Mouse (Mus musculus): ENCODE data around the gene Spata2l.
"Not testable (repeated sequence)": the region's sequence is repeated elsewhere in the genome, so short reads cannot be mapped to it uniquely, and the experiment has no call there.

Spata2l gene

GRCm38 (mm10) chr8:123235520-123236497 lies at the start of gene Spata2l:
Spata2l (minus strand) TSS chr8:123236233.
- DNase-seq (ENCODE audit: low spot score) = peak; percentile 89

- no peak for DNase-seq (ENCODE audit: low spot score)
Measured at GRCm38 (mm10) chr8:123284493-123284892, 48.5 kb upstream of the Spata2l start.

DNA sequence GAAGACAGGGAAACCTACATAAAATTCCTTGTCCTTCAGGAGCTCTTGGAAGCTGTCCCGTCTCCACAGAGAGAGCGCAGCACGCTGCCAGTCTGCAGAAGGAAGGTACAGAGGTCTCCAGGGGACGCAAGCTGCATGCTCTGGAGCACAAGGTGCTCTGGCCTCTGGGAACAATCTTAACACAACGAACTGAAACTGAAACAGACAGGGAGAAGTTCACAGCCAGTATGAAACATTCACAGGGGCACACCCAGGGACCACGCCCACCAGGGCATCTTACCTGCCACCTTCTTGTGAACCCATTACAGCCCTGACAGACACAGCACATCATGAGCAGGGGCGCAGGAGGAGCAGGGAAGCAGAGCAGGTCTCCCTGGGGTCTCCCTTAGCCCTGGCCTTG lies 48.0 kb upstream of the Spata2l start:
- no peak for DNase-seq (ENCODE audit: low spot score)

DNA sequence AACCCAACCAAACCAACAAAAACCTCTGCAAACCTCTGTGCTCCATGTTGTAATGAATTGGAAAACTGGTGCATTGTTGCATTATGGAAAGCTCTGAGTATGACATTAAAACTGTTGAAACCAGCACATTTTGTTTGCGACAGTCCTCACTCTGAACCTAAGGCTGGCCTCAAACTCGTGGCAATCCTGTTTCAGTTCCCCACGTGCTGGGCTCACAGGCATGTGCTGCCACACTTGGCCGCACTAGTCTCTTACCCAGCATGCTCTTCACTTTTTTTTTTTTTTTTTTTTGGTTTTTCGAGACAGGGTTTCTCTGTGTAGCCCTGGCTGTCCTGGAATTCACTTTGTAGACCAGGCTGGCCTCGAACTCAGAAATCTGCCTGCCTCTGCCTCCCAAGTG lies 47.0 kb upstream of the Spata2l start:
- not testable (repeated sequence) for DNase-seq (ENCODE audit: low spot score)

DNA sequence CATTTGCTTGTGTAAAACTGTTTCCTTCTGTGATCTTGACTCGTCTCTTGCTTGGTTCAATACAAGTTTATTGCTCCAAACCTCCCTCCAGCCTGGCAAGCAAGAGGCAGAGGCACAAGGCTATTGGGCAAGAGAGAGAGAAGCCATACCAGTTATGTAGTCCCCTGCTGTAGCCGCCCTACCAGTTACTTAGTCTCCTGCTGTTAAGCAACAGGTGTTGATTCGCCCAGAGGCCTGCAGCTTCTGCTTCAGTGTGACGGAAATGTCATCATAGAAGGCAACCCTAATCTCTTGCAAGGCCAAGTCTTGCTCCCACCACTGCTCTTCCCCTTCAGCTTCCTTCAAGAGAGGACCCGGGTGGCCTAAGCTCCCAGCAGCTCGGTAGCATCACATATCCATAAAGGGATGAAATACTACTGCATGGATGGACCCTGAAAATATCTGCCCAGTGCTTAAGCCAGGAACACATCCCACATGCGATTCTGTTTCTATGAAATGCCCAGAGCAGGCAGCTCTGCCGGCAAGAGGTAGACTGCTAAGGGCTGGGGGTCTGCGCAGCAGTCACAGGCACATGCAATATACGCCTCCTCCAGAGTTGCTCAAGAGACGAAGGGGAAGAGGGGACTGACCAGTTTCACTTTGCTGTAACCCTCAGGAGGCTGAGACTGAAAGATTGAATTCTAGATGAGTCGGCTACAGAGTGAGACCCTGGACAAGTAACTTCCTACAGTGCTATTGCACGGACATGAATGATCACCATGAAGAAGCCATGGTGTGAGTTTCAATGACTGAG lies 44.5 kb upstream of the Spata2l start:
- no peak for DNase-seq (ENCODE audit: low spot score)

DNA sequence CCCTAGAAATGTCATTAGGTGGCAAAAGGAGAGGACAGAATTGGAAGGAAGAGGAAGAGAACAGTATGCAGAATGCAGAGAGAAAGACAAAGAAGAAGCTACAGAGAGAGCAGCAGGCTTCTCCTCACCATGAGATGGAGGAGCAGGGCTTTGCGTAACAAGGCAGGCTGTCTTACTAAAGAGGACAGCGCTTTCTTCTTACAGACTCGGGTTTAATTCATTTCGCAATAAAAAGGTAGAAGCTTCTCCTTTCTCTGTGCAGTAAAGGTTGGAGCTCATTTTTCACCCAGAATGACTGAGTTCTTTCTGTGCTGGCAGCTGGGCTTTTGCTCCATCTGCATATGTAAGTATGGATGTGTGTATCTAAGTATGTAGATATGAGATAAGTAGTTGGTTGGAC lies 43.8 kb upstream of the Spata2l start:
- DNase-seq (ENCODE audit: low spot score) = no peak

DNA sequence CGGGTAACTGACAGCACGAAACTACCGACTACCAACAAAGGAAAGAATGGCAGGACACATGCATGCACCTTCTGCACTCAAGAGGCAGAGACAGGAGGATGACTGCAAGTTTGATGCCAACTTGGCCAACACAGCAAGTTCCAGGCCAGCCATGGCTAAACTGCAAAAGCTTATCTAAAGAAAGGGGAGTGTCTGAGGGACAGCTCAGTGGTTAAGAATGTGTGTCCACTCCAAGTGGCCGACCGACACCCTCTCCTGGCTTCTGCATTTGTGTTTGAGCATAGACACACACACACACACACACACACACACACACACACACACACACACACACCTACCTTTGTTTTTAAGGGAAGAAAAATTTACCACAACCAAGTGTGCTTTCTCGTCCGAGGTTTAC lies 42.4 kb upstream of the Spata2l start:
- DNase-seq (ENCODE audit: low spot score) = no peak

GRCm38 (mm10) chr8:123275096-123275495 lies 39.1 kb upstream of the Spata2l start:
- no peak for DNase-seq (ENCODE audit: low spot score)

DNA sequence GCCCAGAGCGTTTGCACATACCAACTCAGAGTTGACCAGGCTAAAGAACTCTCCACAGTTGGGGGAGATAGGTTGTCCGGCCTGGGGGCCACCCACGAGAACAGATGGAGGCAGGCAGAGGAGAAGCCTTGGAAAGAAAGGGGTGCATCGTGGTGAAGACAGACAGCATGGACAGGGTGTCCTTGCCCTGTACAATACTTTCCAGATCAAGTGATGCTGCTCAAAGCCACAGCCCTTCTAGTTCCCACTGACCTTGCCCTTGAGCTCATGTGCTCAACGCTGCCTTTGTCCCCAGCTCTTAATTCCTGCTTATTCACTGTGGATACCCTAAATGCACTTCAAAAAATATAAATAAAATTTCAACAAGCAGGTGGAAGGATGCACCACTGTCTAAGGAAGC lies 38.4 kb upstream of the Spata2l start:
- DNase-seq (ENCODE audit: low spot score) = no peak

- DNase-seq (ENCODE audit: low spot score) = no peak
Measured at GRCm38 (mm10) chr8:123271901-123272300, 35.9 kb upstream of the Spata2l start.

DNA sequence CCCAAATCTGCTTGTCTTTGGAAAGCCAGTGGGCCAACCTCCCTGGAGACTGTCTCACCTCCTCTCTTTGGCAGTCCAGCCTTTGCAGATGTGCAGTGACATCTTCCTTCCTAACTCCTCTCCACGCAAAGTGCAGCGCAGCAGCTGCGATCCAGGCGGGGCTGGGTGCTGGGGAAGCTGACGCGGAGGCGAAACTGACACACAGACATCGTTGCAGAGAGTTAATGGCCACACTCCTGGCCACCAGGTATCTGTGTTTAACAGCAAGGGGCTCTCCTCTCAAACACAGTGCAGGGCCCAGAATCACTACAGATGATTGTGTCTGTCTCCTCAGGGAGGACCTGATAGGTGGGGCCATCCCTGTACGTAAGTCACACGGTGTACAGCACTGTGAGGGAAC lies 35.1 kb upstream of the Spata2l start:
- no peak for DNase-seq (ENCODE audit: low spot score)

- DNase-seq (ENCODE audit: low spot score) = peak; percentile 48
Measured at GRCm38 (mm10) chr8:123267926-123268656, 32.1 kb upstream of the Spata2l start.

DNA sequence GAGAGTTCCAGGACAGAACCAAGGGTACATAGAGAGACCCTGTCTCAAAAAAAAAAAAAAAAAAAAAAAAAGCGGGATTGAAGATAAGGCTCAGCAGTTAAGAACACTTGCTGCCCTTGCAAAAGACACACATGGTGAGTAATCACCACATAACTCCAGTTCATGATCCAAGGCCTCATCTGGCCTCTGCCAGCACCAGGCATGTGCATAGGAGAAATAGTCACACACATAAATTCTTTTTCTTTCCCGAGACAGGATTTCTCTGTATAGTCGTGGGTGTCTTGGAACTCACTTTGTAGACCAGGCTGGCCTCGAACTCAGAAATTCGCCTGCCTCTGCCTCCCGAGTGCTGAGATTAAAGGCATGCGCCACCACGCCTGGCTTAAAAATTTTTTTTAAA lies 21.6 kb upstream of the Spata2l start:
- DNase-seq (ENCODE audit: low spot score) = not testable (repeated sequence)

DNA sequence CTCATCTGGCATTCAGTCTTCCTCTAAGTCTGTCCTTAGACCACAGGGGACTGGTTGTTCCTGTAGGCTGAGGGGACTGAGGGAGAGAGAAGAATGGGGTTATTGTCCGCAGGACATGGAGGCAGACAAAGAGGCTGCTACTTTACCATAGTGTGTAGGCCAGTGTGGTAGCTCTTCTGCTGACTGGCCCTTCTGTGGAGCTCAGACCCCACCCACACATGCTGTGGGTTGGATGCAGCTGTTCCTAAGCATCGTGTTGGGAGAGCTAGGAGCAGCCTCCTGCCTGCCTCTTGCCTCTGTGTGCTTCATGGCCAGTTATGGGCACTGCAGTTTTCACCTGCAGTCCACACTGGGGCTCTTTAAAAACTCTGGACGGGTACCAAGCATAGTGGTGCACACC lies 21.1 kb upstream of the Spata2l start:
- DNase-seq (ENCODE audit: low spot score) = no peak

DNA sequence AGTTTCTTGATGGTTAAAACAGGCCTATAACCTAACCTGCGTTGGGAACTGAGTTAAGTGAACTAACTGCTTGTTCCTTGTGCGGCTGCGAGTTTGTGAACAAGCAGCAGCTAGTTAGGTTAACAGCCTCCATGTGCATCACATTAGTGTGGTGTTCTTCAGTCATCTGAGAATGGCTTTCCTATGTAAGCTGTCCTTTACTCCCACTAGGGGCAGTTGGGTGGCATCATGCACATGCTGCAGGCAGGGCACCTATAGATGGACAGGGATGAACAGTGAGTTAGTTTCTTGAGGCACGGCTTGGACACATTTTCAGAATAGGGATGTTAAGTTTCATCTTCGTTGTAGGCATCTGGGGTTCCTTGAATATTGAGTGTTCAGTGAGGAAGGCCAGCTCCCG lies 19.1 kb upstream of the Spata2l start:
- no peak for DNase-seq (ENCODE audit: low spot score)

DNA sequence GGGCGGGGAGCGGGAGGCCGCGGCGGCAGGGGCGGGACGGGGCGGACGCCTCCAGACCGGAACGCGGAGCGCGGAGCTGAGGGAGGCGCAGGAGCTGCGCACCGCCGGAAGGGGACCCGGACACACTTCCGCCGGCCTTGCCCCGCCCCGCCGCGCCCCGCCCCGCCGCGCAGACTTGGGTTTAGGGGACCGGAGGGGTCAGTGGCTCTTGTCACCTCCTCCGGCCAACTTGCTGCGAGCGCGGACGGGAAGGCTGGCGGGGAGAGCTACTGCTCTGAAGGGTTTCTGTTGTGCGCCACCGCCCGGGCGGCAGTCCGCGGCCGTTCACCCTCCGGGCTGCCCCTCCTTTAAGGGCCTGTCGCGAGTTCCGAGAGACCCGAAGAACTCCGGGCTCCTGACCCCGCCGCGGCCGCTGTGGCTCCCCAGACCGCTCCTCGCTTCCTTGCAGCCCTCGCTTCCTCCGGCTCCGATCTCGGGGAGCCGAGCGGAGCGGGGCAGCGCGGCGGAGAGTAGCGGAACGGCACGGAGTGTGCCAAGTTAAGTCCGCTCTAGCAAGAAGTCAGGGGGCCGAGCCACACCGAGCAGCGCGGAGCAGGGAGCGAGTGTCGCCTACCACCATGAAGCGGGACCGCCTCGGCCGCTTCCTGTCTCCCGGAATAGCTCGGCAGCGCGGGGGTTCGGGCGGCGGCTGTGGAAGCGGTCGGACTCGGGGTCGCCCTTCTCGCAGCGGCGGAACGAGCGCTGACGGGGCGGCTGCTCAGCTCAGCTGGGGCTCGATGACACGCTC lies 18.3 kb upstream of the Spata2l start, which contains the start of the genes Zfp276 and Vps9d1:
TSS of gene Zfp276 (plus strand) at position 97 of the 787 bp plus-strand sequence.
TSS of gene Vps9d1 (minus strand) at position 250 of the 787 bp plus-strand sequence.
- peak; percentile 85 for DNase-seq (ENCODE audit: low spot score)

- peak; percentile 38 for DNase-seq (ENCODE audit: low spot score)
Measured at GRCm38 (mm10) chr8:123253451-123254098, 17.5 kb upstream of the Spata2l start.

DNA sequence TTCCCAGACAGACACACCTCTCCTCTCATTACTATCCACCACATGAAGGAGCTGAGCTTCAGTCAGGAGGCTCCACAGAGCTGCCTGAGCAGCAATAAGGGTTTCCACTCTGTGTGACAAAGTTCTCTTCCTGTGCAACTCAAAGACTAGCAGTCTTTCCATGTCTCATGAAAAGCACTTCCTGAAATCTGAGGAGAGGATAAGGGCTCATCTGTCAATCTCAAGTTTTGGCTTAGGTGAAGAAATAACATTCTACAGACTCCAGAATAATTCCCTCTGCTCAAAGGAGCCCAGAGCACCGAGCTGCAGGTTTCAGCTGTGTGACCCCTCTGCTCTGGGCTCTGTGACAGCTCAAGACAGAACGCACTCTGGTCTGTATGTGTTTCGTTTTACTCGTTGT lies 16.9 kb upstream of the Spata2l start:
- DNase-seq (ENCODE audit: low spot score) = no peak

DNA sequence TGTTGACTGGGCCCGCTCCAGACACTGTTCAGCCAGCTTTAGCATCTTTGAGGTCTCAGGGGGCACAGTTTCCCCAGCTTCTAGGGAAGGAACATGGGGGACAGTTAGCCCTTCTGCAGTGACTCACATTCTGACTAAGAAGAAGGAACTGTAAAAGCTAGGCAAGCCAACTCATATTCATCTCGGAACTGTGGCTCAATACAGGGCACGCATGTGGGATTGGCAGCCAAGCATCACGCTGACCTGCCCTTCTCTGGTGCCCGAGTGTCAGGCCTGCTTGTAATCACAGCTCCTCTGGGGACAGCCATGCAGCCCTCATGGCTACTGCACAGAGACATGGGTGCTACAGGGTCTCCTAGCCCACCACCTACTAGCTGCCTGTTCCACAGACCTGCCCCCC lies 14.9 kb upstream of the Spata2l start:
- no peak for DNase-seq (ENCODE audit: low spot score)

GRCm38 (mm10) chr8:123248596-123248995 lies 12.6 kb upstream of the Spata2l start:
- no peak for DNase-seq (ENCODE audit: low spot score)

DNA sequence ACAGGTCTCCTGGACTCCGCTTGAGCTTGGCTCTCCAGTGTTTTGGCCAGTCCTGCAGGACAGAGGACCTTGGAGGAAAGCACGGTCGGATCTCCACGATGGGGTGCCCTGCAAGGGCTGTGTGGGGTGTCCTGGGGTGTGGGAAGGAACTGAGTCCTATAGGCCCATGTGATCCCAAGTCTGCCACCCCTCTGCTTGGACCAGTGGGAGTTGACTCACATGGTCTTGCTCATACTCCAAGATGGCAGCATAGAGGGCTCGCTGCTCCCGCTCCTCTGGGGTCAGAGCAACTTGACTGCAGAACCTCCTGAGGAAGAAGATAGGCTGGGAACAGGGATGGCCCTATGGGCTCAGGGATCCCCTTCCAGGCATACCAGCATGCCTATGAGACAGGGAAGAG lies 11.7 kb upstream of the Spata2l start:
- no peak for DNase-seq (ENCODE audit: low spot score)
